Comparison of ENCODE assay signal across 21 mouse cellular contexts in genomic region chr5:30586616-30587015, GRCm38 (mm10). TPM values are rescaled to one million over a fixed set of nuclear protein-coding genes. Genes with fewer than 3 reads are reported as not detected.
A peak's percentile ranks its signal among the peaks of the same experiment; 100 is the strongest.
DNase-seq lines count a peak whose midpoint lies in the region; ATAC-seq lines count a peak whose summit lies in the region.
"Had no signal": no experiment of that assay in that cellular context is flagged by ENCODE, and none has a peak within 500 bp of the region (broad histone marks: within the 10 kb centered on the region; RNA-seq: fewer than 3 reads in every experiment).

No protein-coding gene starts in this region.

- H3K27ac ChIP-seq in brown adipose tissue, adult 24 weeks (replicated peaks; ENCODE audit: low read depth, low read length) = peak overlapping the region; percentile 94
- H3K27ac ChIP-seq in heart, embryonic 14.5 days (replicated peaks in 1 of 2; ENCODE audit: control insufficient read depth in 1 of 2, insufficient read depth in 1 of 2, low read depth in 2 of 2, low read length in 2 of 2) = peak overlapping the region; percentile 65 to 78
- H3K27ac ChIP-seq: forebrain, embryonic 12.5 days; hindbrain, postnatal 0 days; liver, embryonic 12.5 days; stomach, postnatal 0 days had no signal

- H3K4me1 ChIP-seq in brown adipose tissue, adult 24 weeks (ENCODE audit: control insufficient read depth, insufficient read depth, insufficient read length, low read length) = 0 out of 2 replicates have a peak, but pooled peaks cover 3% of the 10 kb centered on the region
- peaks cover 41 to 50% of the 10 kb centered on the region in 2 experiments for H3K4me1 ChIP-seq in heart, embryonic 14.5 days (ENCODE audit: control insufficient read depth in 2 of 2, insufficient read depth in 2 of 2, low read length in 2 of 2)

- H3K36me3 ChIP-seq in heart, embryonic 14.5 days (ENCODE audit: control insufficient read depth, insufficient read depth, low read length) = no peaks in the 10 kb centered on the region
- H3K36me3 ChIP-seq: forebrain, embryonic 12.5 days; liver, embryonic 12.5 days had no signal

- no peaks in the 10 kb centered on the region for H3K9me3 ChIP-seq in heart, embryonic 14.5 days (ENCODE audit: control insufficient read depth, low read length)
- H3K9me3 ChIP-seq: forebrain, embryonic 12.5 days; liver, embryonic 12.5 days had no signal

- intact Hi-C loops in heart, postnatal 25 days (cut with DNase I) = no loop called here

- peak; percentile 96 for DNase-seq in heart, adult 11 months
- no peak for DNase-seq in heart, postnatal 25 days (ENCODE audit: low spot score)
- DNase-seq in cerebellum, adult 9-11 months = peak; percentile 91
- no peak for DNase-seq in spleen, adult 12 weeks (ENCODE audit: low spot score)
- no peak for DNase-seq in retina, postnatal 1 day
- DNase-seq in spleen, adult 18-20 months = no peak
- DNase-seq: embryo, embryonic 11 days; kidney, adult 18-20 months; kidney, postnatal 25 days; lung, postnatal 10 days; thymus, postnatal 4 days had no signal

- H3K4me2 ChIP-seq in heart, embryonic 14.5 days (ENCODE audit: low read length) = peak overlapping the region; percentile 92
- H3K4me2 ChIP-seq: liver, embryonic 12.5 days had no signal

- no peak overlapping the region for H3K4me3 ChIP-seq in brown adipose tissue, adult 24 weeks (ENCODE audit: insufficient read depth, low read depth, low read length)
- no peak overlapping the region for H3K4me3 ChIP-seq in heart, embryonic 14.5 days (ENCODE audit: control insufficient read depth in 1 of 2, insufficient read depth in 1 of 2, low read depth in 1 of 2, low read length in 2 of 2)
- H3K4me3 ChIP-seq: forebrain, embryonic 12.5 days; liver, embryonic 12.5 days; myocyte had no signal

- H3K27me3 ChIP-seq in heart, embryonic 14.5 days (ENCODE audit: control insufficient read depth, insufficient read depth, low read length) = peaks cover 12% of the 10 kb centered on the region; the same call in 1 of the 2 replicates

- no peak overlapping the region for H3K9ac ChIP-seq in heart, embryonic 14.5 days (ENCODE audit: low read length)
- H3K9ac ChIP-seq: forebrain, embryonic 12.5 days; liver, embryonic 12.5 days had no signal

- WGBS in heart, embryonic 14.5 days = 42% methylated on average over 2 of the region's 3 CpGs

- ATAC-seq in heart, embryonic 14.5 days (ENCODE audit: insufficient number of reproducible peaks, insufficient read depth, low FRiP score, low read depth) = no peak
- ATAC-seq: hindbrain, postnatal 0 days; liver, embryonic 12.5 days had no signal

RNA-seq across cellular contexts. Expression of gene Kcnk3, which starts 1.4 kb away (rescaled TPM):
- total RNA-seq in heart, postnatal 25 days (2021) = 100 to 1,000 TPM; 250 to 251 TPM
- polyA plus RNA-seq in brown adipose tissue, adult 24 weeks (2012; ENCODE audit: insufficient read depth, insufficient read length, missing spikeins) = 118 and 132 TPM in 2 replicates
- polyA plus RNA-seq in heart, embryonic 14.5 days (2014; fragmentation: Nextera tagmentation; extraction: Ambion mirVana) = 30.2 and 40.3 TPM in 2 replicates

RNA-seq across cellular contexts. Expression of gene Cib4, which starts 41.0 kb away (rescaled TPM):
- not detected for total RNA-seq in heart, postnatal 25 days (2021)
- polyA plus RNA-seq in brown adipose tissue, adult 24 weeks (2012; ENCODE audit: insufficient read depth, insufficient read length, missing spikeins) = not detected in 2 replicates
- polyA plus RNA-seq in heart, embryonic 14.5 days (2014; fragmentation: Nextera tagmentation; extraction: Ambion mirVana) = not detected in 2 replicates
- total RNA-seq: heart, postnatal 14 days; hindbrain, postnatal 0 days; layer of hippocampus, postnatal 25 days; left cerebral cortex, postnatal 36 days had no signal
- polyA plus RNA-seq: forebrain, embryonic 12.5 days; hindbrain, postnatal 0 days; liver, embryonic 12.5 days; myocyte had no signal

Comparison
In these comparisons a context has a peak if more than half of its experiments do, and no peak if none do; other contexts are left out.
1. DNase-seq: peak in heart, adult 11 months (single experiment) and cerebellum, adult 9-11 months (single experiment); none in heart, postnatal 25 days (single experiment), spleen, adult 12 weeks (single experiment), retina, postnatal 1 day (single experiment) and spleen, adult 18-20 months (0 of 2).